Mouse (Mus musculus) gonadal fat pad, adult 2 months (tissue): Measurements from ENCODE around the gene Ndufs5. TPM values are rescaled to one million over a fixed set of nuclear protein-coding genes. Genes with fewer than 3 reads are reported as not detected.

Source experiments
- DNase-seq: peaks from one replicate; pipeline ENCODE4 v3.0.0-alpha.2; 2012; ENCODE audit warnings: low read depth
- polyA plus RNA-seq: library from polyadenylated mRNA; depleted of rRNA; stranded (reverse); fragments of >200 nt; gene quantifications from 2 replicates; pipeline ENCODE4 v1.2.3, GENCODE M21; 2012; rRNA removed

Gene Ndufs5
- polyA plus RNA-seq: 44.6 and 74.2 TPM in 2 replicates

- DNase-seq: no peak
Observed at GRCm38 (mm10) chr4:123717574-123718433, at the start of gene Ndufs5. Gene Ndufs5, minus strand, starts transcription at chr4:123718202.

- DNase-seq: no peak
Observed at GRCm38 (mm10) chr4:123765071-123765470, 47.1 kb upstream of the Ndufs5 start.

- DNase-seq: no peak
Observed at GRCm38 (mm10) chr4:123758306-123758705, 40.3 kb upstream of the Ndufs5 start.

GRCm38 (mm10) chr4:123750707-123751312 is 32.8 kb upstream of the Ndufs5 start:
- no peak for DNase-seq

GRCm38 (mm10) chr4:123750152-123750651 is 32.2 kb upstream of the Ndufs5 start, which contains the start of gene Akirin1:
Gene Akirin1, minus strand, starts transcription at chr4:123750345.
- DNase-seq: no peak

GRCm38 (mm10) chr4:123749484-123750130 is 31.6 kb upstream of the Ndufs5 start:
- no peak for DNase-seq

- DNase-seq: no peak
Observed at GRCm38 (mm10) chr4:123748726-123749415, 30.9 kb upstream of the Ndufs5 start.

GRCm38 (mm10) chr4:123745221-123745775 is 27.3 kb upstream of the Ndufs5 start:
- no peak for DNase-seq

GRCm38 (mm10) chr4:123742891-123743290 is 24.9 kb upstream of the Ndufs5 start:
- no peak for DNase-seq

- no peak for DNase-seq
Observed at GRCm38 (mm10) chr4:123738708-123739107, 20.7 kb upstream of the Ndufs5 start.

GRCm38 (mm10) chr4:123733532-123733931 is 15.5 kb upstream of the Ndufs5 start:
- no peak for DNase-seq

- no peak for DNase-seq
Observed at GRCm38 (mm10) chr4:123732921-123733320, 14.9 kb upstream of the Ndufs5 start.

- no peak for DNase-seq
Observed at GRCm38 (mm10) chr4:123732163-123732910, 14.3 kb upstream of the Ndufs5 start.

GRCm38 (mm10) chr4:123721761-123722160 is 3.8 kb upstream of the Ndufs5 start:
- DNase-seq: no peak

GRCm38 (mm10) chr4:123718434-123718780 is 405 bp upstream of the Ndufs5 start:
- no peak for DNase-seq

GRCm38 (mm10) chr4:123712431-123712830 is 5.6 kb downstream of the Ndufs5 start:
- no peak for DNase-seq

GRCm38 (mm10) chr4:123707340-123707739 is 10.7 kb downstream of the Ndufs5 start:
- DNase-seq: no peak

GRCm38 (mm10) chr4:123705340-123705739 is 12.7 kb downstream of the Ndufs5 start:
- no peak for DNase-seq

GRCm38 (mm10) chr4:123693384-123693783 is 24.6 kb downstream of the Ndufs5 start:
- no peak for DNase-seq

GRCm38 (mm10) chr4:123692071-123692470 is 25.9 kb downstream of the Ndufs5 start:
- no peak for DNase-seq

- DNase-seq: no peak
Observed at GRCm38 (mm10) chr4:123690311-123690710, 27.7 kb downstream of the Ndufs5 start.
